Mouse (Mus musculus) brain, adult 10 weeks (tissue): ENCODE data around the gene Tcp11. TPM values are rescaled to one million over a fixed set of nuclear protein-coding genes. Genes with fewer than 3 reads are reported as not detected.

ENCODE experiments used
- polyA plus RNA-seq: library from polyadenylated mRNA; stranded (reverse); fragments of 350-450 nt; fragmentation: Illumina TruSeq; extraction: RNeasy Lipid Tissue Mini Kit (QIAGEN cat#74804); gene quantifications from one replicate; pipeline ENCODE4 v1.2.3, GENCODE M21; 2015; ENCODE audit warnings: low read depth, low replicate concordance

The Tcp11 gene
- polyA plus RNA-seq, result 0.89 TPM

GRCm38 (mm10) chr17:28080045-28080816 is at the start of gene Tcp11:
TSS of gene Tcp11 (minus strand) at chr17:28080639.

Other genes starting within 250 kb of the Tcp11 start
- 111 TPM for gene Snrpc, start 242.5 kb downstream of the Tcp11 start, polyA plus RNA-seq
- gene Uhrf1bp1, start 224.2 kb downstream of the Tcp11 start, polyA plus RNA-seq, result 7.2 TPM
- 23.7 TPM for gene Anks1, start 171.3 kb downstream of the Tcp11 start, polyA plus RNA-seq
- gene Taf11, start 170.8 kb downstream of the Tcp11 start, polyA plus RNA-seq, result 62.3 TPM
- 2.9 TPM for gene Scube3, start 61.5 kb upstream of the Tcp11 start, polyA plus RNA-seq
- gene Zfp523, start 96.5 kb upstream of the Tcp11 start, polyA plus RNA-seq, result 92.9 TPM
- gene Def6, start 127.1 kb upstream of the Tcp11 start, polyA plus RNA-seq, result 1.7 TPM
- gene Ppard, start 152.1 kb upstream of the Tcp11 start, polyA plus RNA-seq, result 15.0 TPM
- 21.7 TPM for gene Fance, start 232.9 kb upstream of the Tcp11 start, polyA plus RNA-seq
- gene Rpl10a, start 247.8 kb upstream of the Tcp11 start, polyA plus RNA-seq, result 605 TPM